Mouse (Mus musculus): ENCODE results near the gene Exo5. TPM values are rescaled to one million over a fixed set of nuclear protein-coding genes. Genes with fewer than 3 reads are reported as not detected.

Gene Exo5
- polyA plus RNA-seq, 1 experiment, result 4.5 TPM

DNA sequence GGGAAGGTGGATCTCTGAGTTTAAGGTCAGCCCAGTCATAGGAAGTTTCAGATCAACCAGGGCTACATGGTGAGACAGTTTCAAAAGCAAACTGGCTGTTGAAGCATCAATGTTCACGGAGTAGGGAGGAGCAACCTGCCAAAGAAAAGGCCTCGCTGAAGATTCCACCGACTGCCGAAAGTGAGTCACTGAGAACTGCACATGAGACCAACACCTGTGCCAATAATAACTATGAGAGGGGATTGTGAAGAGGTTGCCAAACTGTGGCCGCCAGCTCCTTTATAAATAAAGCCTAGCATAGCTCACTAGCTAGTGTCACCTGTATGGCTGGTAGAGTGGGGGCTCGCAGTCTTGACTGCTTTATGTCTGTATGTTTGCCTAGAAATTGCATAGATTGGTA is 13.7 kb downstream of the Exo5 start:
- Histone ChIP-seq H3K4me3 (ENCODE audit: extremely low read depth, insufficient read depth, insufficient read length) (no peak overlapping the region), H3K27me3 (ENCODE audit: control insufficient read depth, insufficient read depth, low read length) (no peaks in the 10 kb centered on the region), H3K36me3 (ENCODE audit: control insufficient read depth, insufficient read depth, low read length) (no peaks in the 10 kb centered on the region), H3K4me1 (ENCODE audit: control insufficient read depth, insufficient read depth, insufficient read length) (peaks cover 11% of the 10 kb centered on the region; the same call in 1 of the 2 replicates), H3K27ac (ENCODE audit: insufficient read depth, low read length) (no peak overlapping the region)
- DNase-seq (ENCODE audit: low read depth in 1 of 2, low spot score in 2 of 2), result no peak
- TF ChIP-seq CTCF (IDR thresholded peaks at IDR 0.05; ENCODE audit: extremely low read depth, insufficient read depth, insufficient read length, insufficient replicate concordance), result no peak
- no peak for TF ChIP-seq POLR2A (IDR thresholded peaks at IDR 0.05; ENCODE audit: low read depth, low read length)
- WGBS, result 90% methylated on average over 6 of the region's 6 CpGs

DNA sequence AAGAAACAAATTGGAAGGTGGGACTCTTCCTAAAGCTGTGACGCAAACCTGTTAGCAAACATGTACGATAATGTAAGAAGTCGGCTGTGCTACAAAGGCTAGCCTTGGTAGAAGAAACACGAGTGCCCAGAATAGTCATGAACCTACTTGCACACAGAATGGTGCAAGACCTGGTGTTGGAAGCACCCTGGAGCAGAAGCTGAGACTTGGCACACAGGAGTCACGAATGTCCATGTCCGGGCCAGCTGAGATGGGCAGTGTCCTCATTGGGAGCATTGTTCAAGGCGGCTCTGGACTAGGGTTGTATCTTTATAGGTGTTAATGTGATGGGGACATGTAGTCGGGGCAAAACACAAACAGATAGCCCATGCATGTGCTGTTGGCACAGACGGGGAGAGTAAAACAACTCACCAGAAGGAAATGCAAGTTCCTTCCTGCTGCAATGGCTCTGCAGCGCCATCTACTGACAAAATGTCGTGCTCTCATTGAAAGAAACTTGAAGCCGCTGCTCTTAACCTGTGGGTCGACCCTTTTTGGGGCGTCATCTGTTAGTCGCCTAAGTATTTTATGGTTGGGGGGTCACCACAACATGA is 15.2 kb downstream of the Exo5 start:
- no peaks in the 10 kb centered on the region for H3K27me3 ChIP-seq (ENCODE audit: control insufficient read depth, insufficient read depth, low read length)
- H3K36me3 ChIP-seq (ENCODE audit: control insufficient read depth, insufficient read depth, low read length), result no peaks in the 10 kb centered on the region
- TF ChIP-seq CTCF (IDR thresholded peaks at IDR 0.05; ENCODE audit: extremely low read depth, insufficient read depth, insufficient read length, insufficient replicate concordance) (peak; percentile 86; the same call in 1 of the 2 replicates), POLR2A (IDR thresholded peaks at IDR 0.05; ENCODE audit: low read depth, low read length) (no peak)
- H3K27ac ChIP-seq (ENCODE audit: insufficient read depth, low read length), result no peak overlapping the region
- peak; percentile 52 to 63 for DNase-seq (ENCODE audit: low read depth in 1 of 2, low spot score in 2 of 2)
- WGBS, result 29% methylated on average over 15 of the region's 15 CpGs
- H3K4me1 ChIP-seq (ENCODE audit: control insufficient read depth, insufficient read depth, insufficient read length), result peaks cover 3% of the 10 kb centered on the region; the same call in 1 of the 2 replicates
- H3K4me3 ChIP-seq (ENCODE audit: extremely low read depth, insufficient read depth, insufficient read length), result no peak overlapping the region

DNA sequence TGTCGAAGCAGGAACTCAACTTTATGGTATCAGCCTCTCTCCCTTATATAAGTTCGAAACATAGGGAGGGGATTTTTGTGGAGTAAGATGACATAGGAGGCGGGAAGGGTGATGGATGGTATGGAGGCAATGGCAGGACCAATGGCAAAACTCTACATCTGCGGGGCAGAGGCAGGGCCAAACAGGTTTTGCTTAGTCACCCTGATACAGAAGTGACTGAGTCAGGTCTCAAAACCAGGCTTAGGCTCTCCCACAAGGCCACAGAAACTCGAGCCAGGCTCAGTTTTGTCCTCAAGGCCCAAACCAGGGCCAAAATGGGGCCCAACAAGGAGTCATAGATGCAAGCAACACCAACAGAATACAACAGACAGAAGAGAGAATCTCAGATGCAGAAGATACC is 19.2 kb downstream of the Exo5 start:
- Histone ChIP-seq H3K36me3 (ENCODE audit: control insufficient read depth, insufficient read depth, low read length) (no peaks in the 10 kb centered on the region), H3K27me3 (ENCODE audit: control insufficient read depth, insufficient read depth, low read length) (no peaks in the 10 kb centered on the region), H3K4me1 (ENCODE audit: control insufficient read depth, insufficient read depth, insufficient read length) (no peaks in the 10 kb centered on the region), H3K27ac (ENCODE audit: insufficient read depth, low read length) (no peak overlapping the region), H3K4me3 (ENCODE audit: extremely low read depth, insufficient read depth, insufficient read length) (no peak overlapping the region)
- WGBS, result 73% methylated on average over 5 of the region's 5 CpGs
- TF ChIP-seq POLR2A (IDR thresholded peaks at IDR 0.05; ENCODE audit: low read depth, low read length) (no peak), CTCF (IDR thresholded peaks at IDR 0.05; ENCODE audit: extremely low read depth, insufficient read depth, insufficient read length, insufficient replicate concordance) (no peak)
- DNase-seq (ENCODE audit: low read depth in 1 of 2, low spot score in 2 of 2), result no peak

DNA sequence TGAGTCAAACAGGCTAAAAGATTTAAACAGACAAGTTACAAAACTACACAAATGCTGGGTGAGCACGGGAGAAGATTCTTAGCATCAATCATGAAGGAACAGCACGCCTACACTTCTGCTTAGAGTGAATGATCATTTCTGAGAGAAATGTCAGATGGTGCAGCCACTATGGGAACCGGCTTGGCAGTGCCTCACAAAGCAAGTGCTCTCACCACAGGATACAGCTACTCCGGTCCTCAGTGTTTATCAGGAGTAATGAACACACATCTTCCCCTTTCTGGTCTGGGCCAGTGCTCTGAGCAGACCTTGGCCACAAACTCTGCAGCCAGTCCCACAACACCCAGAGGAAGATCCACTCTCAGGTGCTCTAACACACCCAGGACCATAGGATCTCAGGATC is 20.3 kb downstream of the Exo5 start:
- no peak for DNase-seq (ENCODE audit: low read depth in 1 of 2, low spot score in 2 of 2)
- Histone ChIP-seq H3K4me1 (ENCODE audit: control insufficient read depth, insufficient read depth, insufficient read length) (no peaks in the 10 kb centered on the region), H3K27ac (ENCODE audit: insufficient read depth, low read length) (no peak overlapping the region), H3K27me3 (ENCODE audit: control insufficient read depth, insufficient read depth, low read length) (no peaks in the 10 kb centered on the region), H3K4me3 (ENCODE audit: extremely low read depth, insufficient read depth, insufficient read length) (no peak overlapping the region), H3K36me3 (ENCODE audit: control insufficient read depth, insufficient read depth, low read length) (no peaks in the 10 kb centered on the region)
- WGBS, result 14% methylated on average over 4 of the region's 4 CpGs
- TF ChIP-seq CTCF (IDR thresholded peaks at IDR 0.05; ENCODE audit: extremely low read depth, insufficient read depth, insufficient read length, insufficient replicate concordance) (no peak), POLR2A (IDR thresholded peaks at IDR 0.05; ENCODE audit: low read depth, low read length) (no peak)

DNA sequence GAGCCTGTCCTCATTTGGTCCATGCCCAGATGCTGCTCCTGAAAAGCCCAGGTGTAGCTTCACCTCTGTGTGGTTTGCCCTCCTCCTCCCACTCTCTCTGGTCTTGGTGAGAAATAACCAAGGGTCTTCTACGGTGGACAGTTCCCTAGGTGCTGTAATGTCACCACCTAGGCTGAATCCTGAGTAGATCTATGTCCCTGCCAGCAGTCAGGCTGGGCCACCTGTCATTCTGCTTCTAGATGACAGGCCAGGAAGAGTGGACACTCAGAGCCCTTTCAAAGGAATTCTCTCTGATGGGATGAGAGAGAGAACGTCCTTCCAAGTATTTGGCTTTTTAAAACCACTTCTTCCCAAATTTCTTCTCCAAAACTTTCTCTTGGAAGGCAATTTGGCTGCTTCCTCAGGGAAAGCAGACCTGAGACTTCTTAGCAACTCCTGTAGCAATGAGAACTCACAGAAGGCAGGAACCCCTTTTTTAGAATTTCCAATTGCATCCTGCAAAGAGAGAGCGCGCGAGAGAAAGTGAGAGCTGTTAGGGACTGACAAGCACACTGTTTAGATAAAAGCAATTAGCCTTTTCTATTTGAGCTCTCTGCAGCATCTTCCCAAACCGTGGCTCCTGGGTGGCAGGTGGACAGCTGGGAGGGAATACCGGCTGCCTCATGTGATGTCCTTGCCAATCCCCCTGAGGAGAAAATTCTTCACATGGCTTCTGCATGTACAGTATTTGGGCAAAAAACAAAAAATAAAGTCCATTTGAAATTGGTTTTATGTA is 28.8 kb downstream of the Exo5 start:
- no peaks in the 10 kb centered on the region for H3K36me3 ChIP-seq (ENCODE audit: control insufficient read depth, insufficient read depth, low read length)
- WGBS, result 81% methylated on average over 7 of the region's 7 CpGs
- no peak overlapping the region for H3K27ac ChIP-seq (ENCODE audit: insufficient read depth, low read length)
- no peak for DNase-seq (ENCODE audit: low read depth in 1 of 2, low spot score in 2 of 2)
- H3K4me1 ChIP-seq (ENCODE audit: control insufficient read depth, insufficient read depth, insufficient read length), result no peaks in the 10 kb centered on the region
- H3K4me3 ChIP-seq (ENCODE audit: extremely low read depth, insufficient read depth, insufficient read length), result no peak overlapping the region
- no peaks in the 10 kb centered on the region for H3K27me3 ChIP-seq (ENCODE audit: control insufficient read depth, insufficient read depth, low read length)
- TF ChIP-seq CTCF (IDR thresholded peaks at IDR 0.05; ENCODE audit: extremely low read depth, insufficient read depth, insufficient read length, insufficient replicate concordance) (no peak), POLR2A (IDR thresholded peaks at IDR 0.05; ENCODE audit: low read depth, low read length) (no peak)

DNA sequence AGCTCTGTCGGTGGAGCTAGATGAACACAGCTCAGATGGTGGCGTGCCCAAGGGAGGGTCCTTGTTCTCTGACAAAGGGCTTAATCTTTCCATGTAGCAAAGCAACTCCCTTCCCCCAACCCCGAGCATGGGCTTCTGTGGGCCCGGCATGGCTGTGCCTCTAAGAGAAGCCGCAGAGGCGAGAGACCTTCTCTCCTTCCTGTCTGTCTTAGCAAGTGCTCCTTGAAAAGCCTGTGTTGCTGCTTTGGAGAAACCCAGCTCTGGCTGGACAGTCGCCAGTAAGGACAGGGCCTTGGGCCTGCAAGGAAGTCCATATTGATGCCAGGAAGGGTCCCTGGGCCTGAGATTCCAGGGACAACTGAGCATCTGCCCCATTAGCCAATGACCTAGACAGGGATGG is 29.6 kb downstream of the Exo5 start:
- 76% methylated on average over 7 of the region's 7 CpGs for WGBS
- Histone ChIP-seq H3K4me1 (ENCODE audit: control insufficient read depth, insufficient read depth, insufficient read length) (no peaks in the 10 kb centered on the region), H3K27ac (ENCODE audit: insufficient read depth, low read length) (no peak overlapping the region), H3K36me3 (ENCODE audit: control insufficient read depth, insufficient read depth, low read length) (no peaks in the 10 kb centered on the region), H3K27me3 (ENCODE audit: control insufficient read depth, insufficient read depth, low read length) (no peaks in the 10 kb centered on the region), H3K4me3 (ENCODE audit: extremely low read depth, insufficient read depth, insufficient read length) (no peak overlapping the region)
- no peak for DNase-seq (ENCODE audit: low read depth in 1 of 2, low spot score in 2 of 2)
- no peak for TF ChIP-seq CTCF (IDR thresholded peaks at IDR 0.05; ENCODE audit: extremely low read depth, insufficient read depth, insufficient read length, insufficient replicate concordance)
- TF ChIP-seq POLR2A (IDR thresholded peaks at IDR 0.05; ENCODE audit: low read depth, low read length), result no peak

DNA sequence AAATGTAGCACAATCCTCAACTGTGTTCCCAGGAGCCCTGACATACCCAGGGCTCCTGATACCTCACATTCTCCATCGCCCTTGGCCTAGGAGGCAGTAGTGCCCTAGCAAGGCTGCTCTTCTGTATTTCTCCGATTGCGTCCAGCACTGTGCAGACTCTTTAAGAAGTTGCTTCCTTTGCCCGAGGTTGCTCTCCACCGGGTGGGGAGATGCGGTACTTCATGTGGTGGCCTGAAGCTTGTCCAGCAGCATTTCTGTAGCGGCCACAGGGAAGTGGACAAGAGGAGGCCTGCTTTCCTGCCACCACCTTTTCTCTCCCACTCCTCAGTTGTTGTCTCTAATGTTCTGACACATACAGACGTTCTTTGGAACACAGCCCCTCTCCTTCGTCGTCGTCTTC is 30.2 kb downstream of the Exo5 start:
- WGBS, result 80% methylated on average over 11 of the region's 11 CpGs
- Histone ChIP-seq H3K4me3 (ENCODE audit: extremely low read depth, insufficient read depth, insufficient read length) (no peak overlapping the region), H3K27ac (ENCODE audit: insufficient read depth, low read length) (no peak overlapping the region), H3K4me1 (ENCODE audit: control insufficient read depth, insufficient read depth, insufficient read length) (no peaks in the 10 kb centered on the region), H3K36me3 (ENCODE audit: control insufficient read depth, insufficient read depth, low read length) (no peaks in the 10 kb centered on the region), H3K27me3 (ENCODE audit: control insufficient read depth, insufficient read depth, low read length) (no peaks in the 10 kb centered on the region)
- no peak for DNase-seq (ENCODE audit: low read depth in 1 of 2, low spot score in 2 of 2)
- no peak for TF ChIP-seq CTCF (IDR thresholded peaks at IDR 0.05; ENCODE audit: extremely low read depth, insufficient read depth, insufficient read length, insufficient replicate concordance)
- no peak for TF ChIP-seq POLR2A (IDR thresholded peaks at IDR 0.05; ENCODE audit: low read depth, low read length)
